In the genomic region with DNA sequence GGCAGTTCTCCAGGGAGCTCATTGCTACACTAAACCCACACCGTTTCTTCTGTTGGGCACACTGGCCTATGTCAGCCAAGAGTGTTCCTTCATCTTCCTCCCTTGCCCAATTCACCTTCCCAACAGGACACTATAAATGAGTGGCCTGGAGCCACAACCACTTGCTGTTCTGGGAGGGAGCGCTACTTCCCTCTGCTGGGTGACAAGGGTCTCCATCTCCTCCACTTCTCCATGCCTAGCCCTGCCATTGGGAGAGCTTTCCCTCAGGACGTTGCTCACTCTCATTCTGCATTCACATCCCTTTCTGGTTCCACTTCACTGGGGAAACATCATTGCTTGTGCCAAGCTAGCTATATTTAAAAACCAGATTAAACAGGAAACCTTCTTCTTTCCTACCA, we compare ENCODE assay signal across 12 mouse cellular contexts. TPM values are rescaled to one million over a fixed set of nuclear protein-coding genes. Genes with fewer than 3 reads are reported as not detected.
DNase-seq lines count a peak whose midpoint lies in the region; ATAC-seq and TF ChIP-seq lines count a peak whose summit lies in the region.
"Had no signal": no experiment of that assay in that cellular context is flagged by ENCODE, and none has a peak within 500 bp of the region (broad histone marks: within the 10 kb centered on the region; RNA-seq: fewer than 3 reads in every experiment).

No protein-coding gene starts in this region.

- no peak overlapping the region; the same call in 1 of the 2 replicates for H3K4me3 ChIP-seq in heart, embryonic 10.5 days
- no peak overlapping the region for H3K4me3 ChIP-seq in midbrain, embryonic 12.5 days
- H3K4me3 ChIP-seq in midbrain, embryonic 16.5 days (ENCODE audit: low read depth, low read length): no peak overlapping the region
- no peak overlapping the region for H3K4me3 ChIP-seq in hindbrain, embryonic 12.5 days
- no peak overlapping the region for H3K4me3 ChIP-seq in stomach, postnatal 0 days (ENCODE audit: low read depth, low read length)
- H3K4me3 ChIP-seq: intestine, embryonic 15.5 days had no signal

- 42% methylated on average over 3 of the region's 3 CpGs for WGBS in heart, embryonic 10.5 days
- 43% methylated on average over 3 of the region's 3 CpGs for WGBS in midbrain, embryonic 12.5 days
- 38% methylated on average over 3 of the region's 3 CpGs for WGBS in midbrain, embryonic 16.5 days
- WGBS in hindbrain, embryonic 12.5 days: 36% methylated on average over 3 of the region's 3 CpGs
- WGBS in stomach, postnatal 0 days: 62% methylated on average over 3 of the region's 3 CpGs

- H3K4me1 ChIP-seq in heart, embryonic 10.5 days: peaks cover 41% of the 10 kb centered on the region
- peaks cover 42% of the 10 kb centered on the region for H3K4me1 ChIP-seq in midbrain, embryonic 12.5 days
- H3K4me1 ChIP-seq in midbrain, embryonic 16.5 days (ENCODE audit: control insufficient read depth, insufficient read depth, low read length): peaks cover 37% of the 10 kb centered on the region
- peaks cover 37% of the 10 kb centered on the region for H3K4me1 ChIP-seq in hindbrain, embryonic 12.5 days
- peaks cover 11% of the 10 kb centered on the region for H3K4me1 ChIP-seq in stomach, postnatal 0 days (replicated peaks; ENCODE audit: control insufficient read depth, insufficient read depth)

- H3K27ac ChIP-seq in heart, embryonic 10.5 days: peak overlapping the region; percentile 78; the same call in 1 of the 2 replicates
- 0 out of 2 replicates have a peak overlapping the region, but pooled peaks have one; percentile 15 for H3K27ac ChIP-seq in midbrain, embryonic 12.5 days (replicated peaks)
- H3K27ac ChIP-seq in midbrain, embryonic 16.5 days (ENCODE audit: low read length): no peak overlapping the region
- 0 out of 2 replicates have a peak overlapping the region, but pooled peaks have one; percentile 13 for H3K27ac ChIP-seq in hindbrain, embryonic 12.5 days
- H3K27ac ChIP-seq in stomach, postnatal 0 days (replicated peaks): no peak overlapping the region; the same call in 1 of the 2 replicates

- no peak for TF ChIP-seq EP300 in stomach, postnatal 0 days (optimal IDR thresholded peaks at IDR 0.05)

- H3K36me3 ChIP-seq in heart, embryonic 10.5 days: no peaks in the 10 kb centered on the region
- H3K36me3 ChIP-seq in midbrain, embryonic 12.5 days: no peaks in the 10 kb centered on the region
- H3K36me3 ChIP-seq in midbrain, embryonic 16.5 days (ENCODE audit: control insufficient read depth, insufficient read depth, low read length): no peaks in the 10 kb centered on the region
- H3K36me3 ChIP-seq in hindbrain, embryonic 12.5 days: no peaks in the 10 kb centered on the region
- no peaks in the 10 kb centered on the region for H3K36me3 ChIP-seq in stomach, postnatal 0 days (ENCODE audit: control insufficient read depth, insufficient read depth, low read length)
- H3K36me3 ChIP-seq: intestine, embryonic 15.5 days had no signal

- no peak overlapping the region for H3K9ac ChIP-seq in midbrain, embryonic 12.5 days (replicated peaks)
- no peak overlapping the region for H3K9ac ChIP-seq in midbrain, embryonic 16.5 days (ENCODE audit: low read depth, low read length)
- no peak overlapping the region for H3K9ac ChIP-seq in hindbrain, embryonic 12.5 days
- H3K9ac ChIP-seq in stomach, postnatal 0 days (ENCODE audit: low read length): no peak overlapping the region
- H3K9ac ChIP-seq: intestine, embryonic 15.5 days had no signal

- no peak for DNase-seq in heart, embryonic 10.5 days (ENCODE audit: low spot score)
- no peak for DNase-seq in heart, adult 11 months
- no peak for DNase-seq in stomach, postnatal 0 days (ENCODE audit: low spot score)
- DNase-seq in left cerebral cortex, adult 18-20 months (ENCODE audit: low spot score in 2 of 2): no peak
- DNase-seq in urinary bladder, adult 2 months (ENCODE audit: low spot score): no peak
- DNase-seq: heart, adult 18-20 months had no signal

- TF ChIP-seq CTCF in stomach, postnatal 0 days (IDR thresholded peaks at IDR 0.05; ENCODE audit: low read depth): peak; percentile 58

- peak; percentile 23; the same call in 1 of the 2 replicates for ATAC-seq in midbrain, embryonic 12.5 days (ENCODE audit: low FRiP score, low read depth)
- ATAC-seq in midbrain, embryonic 16.5 days: no peak
- ATAC-seq in hindbrain, embryonic 12.5 days (ENCODE audit: low FRiP score): 0 out of 2 replicates have a peak, but pooled peaks have one; percentile 20
- no peak for ATAC-seq in stomach, postnatal 0 days (ENCODE audit: low FRiP score, low TSS enrichment)
- ATAC-seq: activated CD4-positive, CD25-positive, alpha-beta regulatory T cell, adult 4 months; intestine, embryonic 15.5 days had no signal

- H3K4me2 ChIP-seq in midbrain, embryonic 12.5 days (replicated peaks): no peak overlapping the region
- no peak overlapping the region for H3K4me2 ChIP-seq in midbrain, embryonic 16.5 days (ENCODE audit: low read length)
- no peak overlapping the region for H3K4me2 ChIP-seq in hindbrain, embryonic 12.5 days (replicated peaks)
- no peak overlapping the region for H3K4me2 ChIP-seq in stomach, postnatal 0 days (replicated peaks; ENCODE audit: low read depth)

- no peaks in the 10 kb centered on the region for H3K9me3 ChIP-seq in heart, embryonic 10.5 days
- no peaks in the 10 kb centered on the region for H3K9me3 ChIP-seq in midbrain, embryonic 12.5 days
- no peaks in the 10 kb centered on the region for H3K9me3 ChIP-seq in midbrain, embryonic 16.5 days (replicated peaks; ENCODE audit: control insufficient read depth, low read length, poor library complexity, severe bottlenecking)
- H3K9me3 ChIP-seq in hindbrain, embryonic 12.5 days (replicated peaks): no peaks in the 10 kb centered on the region
- no peaks in the 10 kb centered on the region for H3K9me3 ChIP-seq in stomach, postnatal 0 days (ENCODE audit: control insufficient read depth, low read length)
- H3K9me3 ChIP-seq: intestine, embryonic 15.5 days had no signal

- peaks cover 12% of the 10 kb centered on the region; the same call in 1 of the 2 replicates for H3K27me3 ChIP-seq in heart, embryonic 10.5 days (ENCODE audit: insufficient read depth, poor library complexity, severe bottlenecking)
- 0 out of 2 replicates have a peak, but pooled peaks cover 11% of the 10 kb centered on the region for H3K27me3 ChIP-seq in midbrain, embryonic 12.5 days
- no peaks in the 10 kb centered on the region for H3K27me3 ChIP-seq in midbrain, embryonic 16.5 days (ENCODE audit: control insufficient read depth, insufficient read depth, low read depth, low read length)
- no peaks in the 10 kb centered on the region for H3K27me3 ChIP-seq in hindbrain, embryonic 12.5 days
- H3K27me3 ChIP-seq in stomach, postnatal 0 days (ENCODE audit: control insufficient read depth, insufficient read depth, low read length): no peaks in the 10 kb centered on the region
- H3K27me3 ChIP-seq: intestine, embryonic 15.5 days had no signal

RNA-seq across cellular contexts. Expression of gene Calm2, which starts 14.8 kb away (rescaled TPM):
- polyA plus RNA-seq in heart, embryonic 10.5 days (2016; fragmentation: Nextera tagmentation; extraction: Ambion mirVana): 738 and 942 TPM in 2 replicates
- 1,064 and 1,134 TPM in 2 replicates for polyA plus RNA-seq in midbrain, embryonic 12.5 days (2016; fragmentation: Nextera tagmentation; extraction: Ambion mirVana)
- polyA plus RNA-seq in midbrain, embryonic 16.5 days (2015; fragmentation: Nextera tagmentation; extraction: Ambion mirVana): 2,230 and 2,642 TPM in 2 replicates
- polyA plus RNA-seq in hindbrain, embryonic 12.5 days (2016; fragmentation: Nextera tagmentation; extraction: Ambion mirVana): 1,282 and 1,370 TPM in 2 replicates
- 781 and 848 TPM in 2 replicates for polyA plus RNA-seq in stomach, postnatal 0 days (2015; fragmentation: Nextera tagmentation; extraction: Ambion mirVana)
- 1,000 to 10,000 TPM; 2,255 to 2,273 TPM for total RNA-seq in left cerebral cortex, adult 18-20 months (2021)
- polyA plus RNA-seq in urinary bladder, adult 2 months (2012; rRNA removed): 1,162 and 1,245 TPM in 2 replicates

RNA-seq across cellular contexts. Expression of gene Stpg4, which starts 34.0 kb away (rescaled TPM):
- 0.52 TPM in 1 of 2 replicates, not detected in the other for polyA plus RNA-seq in heart, embryonic 10.5 days (2016; fragmentation: Nextera tagmentation; extraction: Ambion mirVana)
- not detected in 2 replicates for polyA plus RNA-seq in midbrain, embryonic 12.5 days (2016; fragmentation: Nextera tagmentation; extraction: Ambion mirVana)
- polyA plus RNA-seq in midbrain, embryonic 16.5 days (2015; fragmentation: Nextera tagmentation; extraction: Ambion mirVana): 0.34 TPM in 1 of 2 replicates, not detected in the other
- 0.34 TPM in 1 of 2 replicates, not detected in the other for polyA plus RNA-seq in hindbrain, embryonic 12.5 days (2016; fragmentation: Nextera tagmentation; extraction: Ambion mirVana)
- polyA plus RNA-seq in stomach, postnatal 0 days (2015; fragmentation: Nextera tagmentation; extraction: Ambion mirVana): not detected in 2 replicates
- total RNA-seq in left cerebral cortex, adult 18-20 months (2021): not detected
- not detected in 2 replicates for polyA plus RNA-seq in urinary bladder, adult 2 months (2012; rRNA removed)
- total RNA-seq: heart, adult 18-20 months; megakaryocyte, adult 5-6 weeks had no signal
- polyA plus RNA-seq: activated CD4-positive, CD25-positive, alpha-beta regulatory T cell, adult 4 months; intestine, embryonic 15.5 days had no signal

Comparison
In these comparisons a context has a peak if more than half of its experiments do, and no peak if none do; other contexts are left out.
1. H3K27ac ChIP-seq: peak in heart, embryonic 10.5 days (single experiment), midbrain, embryonic 12.5 days (single experiment) and hindbrain, embryonic 12.5 days (single experiment); none in midbrain, embryonic 16.5 days (single experiment) and stomach, postnatal 0 days (single experiment).
2. ATAC-seq: peak in midbrain, embryonic 12.5 days (single experiment) and hindbrain, embryonic 12.5 days (single experiment); none in midbrain, embryonic 16.5 days (single experiment) and stomach, postnatal 0 days (single experiment).